Mouse (Mus musculus) liver, postnatal 0 days (tissue): ENCODE data around the gene Scn2b.

Experiments used
- CTCF ChIP-seq: sonication (generic); IDR thresholded peaks from 2 replicates; pipeline ENCODE4 v1.5.1; 2016; ENCODE audit warnings: antibody characterized with exemption, low read depth
- EP300 ChIP-seq: IDR thresholded peaks from 2 replicates; pipeline ENCODE4 v1.6.1; 2016; ENCODE audit warnings: antibody characterized with exemption, low read depth, mild to moderate bottlenecking

GRCm38 (mm10) chr9:45153361-45153760 lies 35.8 kb downstream of the Scn2b start:
- no peak for TF ChIP-seq CTCF
- no peak for TF ChIP-seq EP300
